Mouse (Mus musculus): ENCODE measurements at regions not wholly inside any gene's neighbourhood (a gene's known extent, or its start where the extent isn't known, plus 50 kb on each side); places are given as distances from the start of the nearest gene placed in this dataset.

DNA sequence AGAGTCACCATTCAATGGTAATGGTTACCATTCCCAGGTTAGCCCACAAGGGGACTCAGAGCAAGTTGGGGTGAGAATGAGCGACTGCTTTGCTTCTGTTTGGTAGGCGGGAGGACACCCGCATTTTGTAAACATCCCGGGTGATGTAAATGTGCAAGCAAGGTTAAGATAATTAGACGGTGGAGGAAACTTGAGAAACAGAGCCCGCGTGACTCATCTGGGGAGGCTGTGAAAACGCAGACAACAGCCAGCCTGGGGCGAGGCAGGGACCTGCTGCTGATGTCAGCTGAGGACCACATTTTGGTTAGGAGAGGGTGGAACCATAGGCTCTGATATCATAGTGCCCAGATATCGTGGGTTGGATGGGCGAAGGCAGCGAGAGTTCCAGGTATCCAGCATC is 52.6 kb upstream of the Zbtb40 start:
- no peak for DNase-seq (ENCODE audit: low spot score in 2 of 2)

DNA sequence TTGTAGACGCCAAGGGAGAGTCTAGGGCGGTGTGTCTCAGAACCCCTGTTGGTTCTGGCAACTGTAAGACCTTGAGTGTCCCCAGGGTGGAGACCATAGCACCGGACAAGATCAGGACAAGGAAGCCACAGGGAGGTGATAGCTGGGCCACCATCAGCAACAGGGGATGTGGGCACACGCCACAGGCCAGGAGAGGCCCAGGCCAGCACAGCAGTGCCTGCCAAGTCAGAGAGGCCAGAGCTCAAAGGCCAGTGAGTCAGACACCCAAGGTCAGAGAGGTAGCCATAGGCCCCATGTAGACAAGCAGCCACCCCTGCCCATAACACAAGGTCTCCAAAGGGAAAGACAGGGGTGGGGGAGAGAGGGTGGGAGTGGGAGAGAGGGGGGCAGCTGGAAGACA is 52.2 kb upstream of the Zbtb40 start:
- DNase-seq (ENCODE audit: low spot score in 2 of 2), result no peak
